ENCODE assay signal across 8 mouse cellular contexts in genomic region chr16:50528677-50529510, GRCm38 (mm10).
DNase-seq lines count a peak whose midpoint lies in the region; ATAC-seq and TF ChIP-seq lines count a peak whose summit lies in the region.

No protein-coding gene starts in this region.

- 0 out of 2 replicates have a peak, but pooled peaks have one; percentile 10 for ATAC-seq in erythroid progenitor cell, adult 5-6 weeks (replicated peaks; ENCODE audit: low FRiP score, poor library complexity, severe bottlenecking)
- peak; percentile 77; the same call in 1 of the 2 replicates for ATAC-seq in heart, embryonic 13.5 days (ENCODE audit: extremely low read depth, insufficient number of reproducible peaks, low FRiP score, low TSS enrichment)
- peak; percentile 78 for ATAC-seq in liver, embryonic 11.5 days (replicated peaks; ENCODE audit: low FRiP score)
- ATAC-seq in stomach, embryonic 14.5 days (ENCODE audit: insufficient number of reproducible peaks, insufficient read depth, low FRiP score, low read depth), result peak; percentile 89

- peaks cover 10% of the 10 kb centered on the region for H3K4me1 ChIP-seq in bone marrow macrophage, adult 2 months (ENCODE audit: control insufficient read depth, insufficient read depth, low read length)
- H3K4me1 ChIP-seq in heart, embryonic 13.5 days, result peaks cover 19% of the 10 kb centered on the region
- H3K4me1 ChIP-seq in liver, embryonic 11.5 days (replicated peaks; ENCODE audit: control insufficient read depth, insufficient read depth, low read length), result no peaks in the 10 kb centered on the region
- no peaks in the 10 kb centered on the region for H3K4me1 ChIP-seq in stomach, embryonic 14.5 days (ENCODE audit: control insufficient read depth, insufficient read depth, low read length)

- no peaks in the 10 kb centered on the region for H3K79me2 ChIP-seq in C2C12 (ENCODE audit: control insufficient read depth, insufficient read depth)

- peak overlapping the region; percentile 87 for H3K27ac ChIP-seq in bone marrow macrophage, adult 2 months (ENCODE audit: insufficient read depth, low read depth, low read length)
- peak overlapping the region; percentile 97 for H3K27ac ChIP-seq in heart, embryonic 13.5 days (replicated peaks)
- peak overlapping the region; percentile 77 for H3K27ac ChIP-seq in liver, embryonic 11.5 days (ENCODE audit: low read depth, low read length)
- peak overlapping the region; percentile 91 for H3K27ac ChIP-seq in stomach, embryonic 14.5 days (ENCODE audit: low read length)

- peak overlapping the region; percentile 94 for H3ac ChIP-seq in C2C12 (ENCODE audit: control insufficient read depth, insufficient read length, low read depth)

- DNase-seq in kidney, postnatal 10 days, result peak; percentile 84
- peak; percentile 74 for DNase-seq in liver, embryonic 11.5 days (ENCODE audit: low spot score)
- peak; percentile 72 for DNase-seq in naive thymus-derived CD4-positive, alpha-beta T cell, adult 2 months (ENCODE audit: low read depth)

- under 1% methylated on average over 77 of the region's 81 CpGs for WGBS in heart, embryonic 13.5 days
- under 1% methylated on average over 70 of the region's 81 CpGs for WGBS in liver, embryonic 11.5 days
- WGBS in stomach, embryonic 14.5 days, result under 1% methylated on average over 75 of the region's 81 CpGs

- no peaks in the 10 kb centered on the region for H3K79me3 ChIP-seq in C2C12 (ENCODE audit: low read depth)

- TF ChIP-seq CTCF in C2C12 (IDR thresholded peaks at IDR 0.05; ENCODE audit: control insufficient read depth, insufficient read depth, insufficient read length), result no peak
- TF ChIP-seq CTCF in bone marrow macrophage, adult 2 months (IDR thresholded peaks at IDR 0.05; ENCODE audit: low read depth, low read length), result no peak

- no peaks in the 10 kb centered on the region for H3K36me3 ChIP-seq in C2C12 (ENCODE audit: control insufficient read depth, insufficient read depth)
- H3K36me3 ChIP-seq in heart, embryonic 13.5 days, result no peaks in the 10 kb centered on the region
- H3K36me3 ChIP-seq in liver, embryonic 11.5 days (ENCODE audit: control insufficient read depth, insufficient read depth, low read length), result no peaks in the 10 kb centered on the region
- H3K36me3 ChIP-seq in stomach, embryonic 14.5 days (ENCODE audit: control insufficient read depth, insufficient read depth, low read length), result no peaks in the 10 kb centered on the region

- H3K4me3 ChIP-seq in C2C12 (ENCODE audit: insufficient read depth, poor library complexity, severe bottlenecking), result peak overlapping the region; percentile 51
- peak overlapping the region; percentile 83 for H3K4me3 ChIP-seq in bone marrow macrophage, adult 2 months (ENCODE audit: insufficient read depth, low read length)
- peak overlapping the region; percentile 74 for H3K4me3 ChIP-seq in heart, embryonic 13.5 days
- peak overlapping the region; percentile 64 for H3K4me3 ChIP-seq in liver, embryonic 11.5 days (ENCODE audit: low read depth, low read length)
- H3K4me3 ChIP-seq in stomach, embryonic 14.5 days (ENCODE audit: low read depth, low read length), result peak overlapping the region; percentile 69

- no peak; the same call in 1 of the 2 replicates for TF ChIP-seq POLR2A in bone marrow macrophage, adult 2 months (IDR thresholded peaks at IDR 0.05; ENCODE audit: borderline replicate concordance, low read depth, low read length)

- H3K27me3 ChIP-seq in C2C12 (ENCODE audit: control insufficient read depth, insufficient read depth, insufficient read length), result no peaks in the 10 kb centered on the region
- no peaks in the 10 kb centered on the region for H3K27me3 ChIP-seq in heart, embryonic 13.5 days (replicated peaks)
- peaks cover 3% of the 10 kb centered on the region; the same call in 1 of the 2 replicates for H3K27me3 ChIP-seq in liver, embryonic 11.5 days (replicated peaks; ENCODE audit: control insufficient read depth, insufficient read depth, low read length)
- no peaks in the 10 kb centered on the region for H3K27me3 ChIP-seq in stomach, embryonic 14.5 days (ENCODE audit: control insufficient read depth, insufficient read depth, low read length)

- no peaks in the 10 kb centered on the region for H3K9me3 ChIP-seq in heart, embryonic 13.5 days
- no peaks in the 10 kb centered on the region for H3K9me3 ChIP-seq in liver, embryonic 11.5 days (ENCODE audit: control insufficient read depth, low read length)
- H3K9me3 ChIP-seq in stomach, embryonic 14.5 days (ENCODE audit: control insufficient read depth, low read depth, low read length), result no peaks in the 10 kb centered on the region

- peak overlapping the region; percentile 97 for H3K4me2 ChIP-seq in heart, embryonic 13.5 days
- peak overlapping the region; percentile 89 for H3K4me2 ChIP-seq in liver, embryonic 11.5 days
- H3K4me2 ChIP-seq in stomach, embryonic 14.5 days (replicated peaks; ENCODE audit: low read depth, low read length), result peak overlapping the region; percentile 98

- H3K9ac ChIP-seq in heart, embryonic 13.5 days, result peak overlapping the region; percentile 91
- H3K9ac ChIP-seq in liver, embryonic 11.5 days (ENCODE audit: low read depth, low read length), result peak overlapping the region; percentile 68
- H3K9ac ChIP-seq in stomach, embryonic 14.5 days (replicated peaks; ENCODE audit: low read depth, low read length), result peak overlapping the region; percentile 81

TF ChIP-seq in C2C12, 6 proteins besides CTCF, POLR2A, EP300 and RAD21:
- TF ChIP-seq MAX (IDR thresholded peaks at IDR 0.05) (no peak), USF1 (IDR thresholded peaks at IDR 0.05; ENCODE audit: low read depth) (no peak), FOSL1 (IDR thresholded peaks at IDR 0.05; ENCODE audit: insufficient read depth, low read length, poor library complexity, severe bottlenecking) (no peak), CEBPB (IDR thresholded peaks at IDR 0.05; ENCODE audit: low read depth) (no peak), MYOD1 (IDR thresholded peaks at IDR 0.05; ENCODE audit: control insufficient read depth, insufficient read length, low read depth) (no peak), MYOG (IDR thresholded peaks at IDR 0.05; ENCODE audit: control insufficient read depth, extremely low read depth, insufficient read length) (no peak)
TF ChIP-seq in C2C12: peak in this region for 0.

Comparison
In these comparisons a context has a peak if more than half of its experiments do, and no peak if none do; other contexts are left out.
1. Peak in every context shown above with its lines: DNase-seq, ATAC-seq, H3K4me3 ChIP-seq and H3K27ac ChIP-seq.
2. ATAC-seq: peak in every context shown above with its lines; median percentile 89 in stomach, embryonic 14.5 days; 78 in liver, embryonic 11.5 days; 77 in heart, embryonic 13.5 days; 10 in erythroid progenitor cell, adult 5-6 weeks.